Mouse (Mus musculus): Measurements from ENCODE around the gene Tmem203.
"Not testable (repeated sequence)": the region's sequence is repeated elsewhere in the genome, so short reads cannot be mapped to it uniquely, and the experiment has no call there.

The Tmem203 gene

GRCm38 (mm10) chr2:25234050-25234449 is 21.2 kb upstream of the Tmem203 start, which contains the start of gene Slc34a3:
TSS of gene Slc34a3 (minus strand) at chr2:25234364.
- DNase-seq (ENCODE audit: low spot score in 2 of 2), result no peak

DNA sequence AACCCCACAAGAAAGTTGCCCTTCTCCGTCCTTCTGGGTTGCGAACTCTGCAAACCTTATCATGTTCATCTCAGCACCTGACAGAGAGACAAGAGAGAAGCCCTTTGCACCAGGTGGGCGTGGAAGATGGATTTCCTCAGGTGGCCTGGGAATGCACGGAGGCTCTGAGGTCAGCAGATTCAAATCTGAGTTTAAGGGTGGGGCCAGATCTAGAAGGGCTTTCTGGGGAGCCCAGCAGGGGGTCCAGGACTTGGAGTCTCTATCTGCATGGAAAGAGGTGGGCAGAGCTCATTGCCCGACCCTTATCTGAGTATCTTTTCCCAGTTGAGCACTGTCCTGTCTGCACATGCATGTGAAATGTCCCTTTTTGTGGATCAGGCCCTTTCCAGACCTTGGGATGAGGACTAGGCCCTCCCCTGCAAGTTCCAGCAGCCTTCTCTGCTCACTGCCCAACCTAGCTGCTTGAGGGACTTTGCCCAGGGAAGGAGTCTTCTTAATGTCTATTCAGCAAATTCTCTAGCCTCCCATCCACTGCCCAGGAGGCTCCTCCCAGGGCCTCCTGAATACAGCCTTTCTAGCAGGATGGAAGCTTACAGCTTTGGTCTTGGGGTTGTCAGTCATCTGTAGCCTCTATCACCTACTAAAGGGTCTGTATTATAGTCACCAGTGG is 20.6 kb upstream of the Tmem203 start:
- no peak for DNase-seq (ENCODE audit: low spot score in 2 of 2)

DNA sequence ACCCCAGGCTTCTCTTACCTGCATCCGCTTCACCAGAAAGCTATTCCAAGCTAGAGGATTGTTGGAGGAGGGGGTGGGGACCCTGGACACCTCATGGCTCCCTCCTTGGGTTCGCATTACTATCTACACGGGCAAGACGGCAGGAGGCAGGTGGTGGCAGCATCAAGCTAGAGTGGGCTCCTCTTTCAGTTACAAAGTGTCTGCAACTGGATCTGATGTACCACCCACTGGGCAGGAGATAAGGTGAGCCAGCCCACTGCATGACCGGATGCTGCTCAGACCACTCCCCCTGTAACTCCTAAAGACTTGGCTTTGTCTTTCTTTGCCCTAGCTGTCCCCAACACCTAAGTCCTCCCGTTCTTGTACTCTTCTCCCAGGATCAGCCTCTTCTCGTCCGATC is 18.6 kb upstream of the Tmem203 start, which contains the start of gene Rnf224:
Gene Rnf224 (minus strand): TSS at position 174 of the 400 bp plus-strand sequence.
- DNase-seq (ENCODE audit: low spot score in 2 of 2), result no peak

DNA sequence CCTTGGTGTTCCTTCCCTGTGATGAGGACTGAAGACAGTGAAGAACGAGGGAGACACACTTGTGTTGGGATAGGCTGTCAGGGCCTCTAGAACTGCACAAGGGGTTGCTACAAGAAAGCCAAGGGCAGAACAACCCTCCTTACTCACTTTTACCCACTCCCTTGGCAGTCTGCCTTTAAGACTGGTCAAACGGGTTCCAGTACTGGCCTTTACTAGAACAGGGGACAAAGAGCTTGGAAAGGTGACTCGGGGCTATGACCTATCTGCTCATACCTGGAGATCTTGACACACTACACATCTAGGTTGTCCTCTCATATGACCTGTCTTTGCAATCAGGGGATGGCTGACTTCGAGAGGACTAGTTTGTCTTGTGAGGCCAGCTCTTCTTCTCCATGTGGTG is 17.7 kb upstream of the Tmem203 start:
- DNase-seq (ENCODE audit: low spot score in 2 of 2), result no peak

- DNase-seq (ENCODE audit: low spot score in 2 of 2), result no peak
These were observed 17.1 kb upstream of the Tmem203 start for GRCm38 (mm10) chr2:25238106-25238505.

DNA sequence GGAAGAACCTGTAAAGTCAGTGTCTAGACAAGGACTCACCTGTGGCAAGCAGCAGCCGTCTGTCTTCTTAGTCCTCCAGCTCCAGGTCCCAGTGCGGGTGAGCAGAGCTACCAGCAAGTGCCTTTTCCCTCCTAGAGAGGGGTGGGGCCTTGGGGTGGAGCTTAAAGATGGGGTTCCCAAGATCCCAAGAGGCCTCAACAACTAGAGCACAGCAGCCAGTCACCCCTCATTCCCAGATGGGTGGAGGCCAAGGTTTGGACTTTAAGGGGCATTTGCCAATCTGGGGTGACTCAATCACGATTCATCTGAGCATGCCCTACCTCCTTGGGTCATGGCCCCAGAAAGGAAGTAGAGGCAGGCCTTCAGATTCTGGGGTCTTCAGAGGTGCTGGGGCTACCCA is 15.5 kb upstream of the Tmem203 start:
- no peak for DNase-seq (ENCODE audit: low spot score in 2 of 2)

- no peak for DNase-seq (ENCODE audit: low spot score in 2 of 2)
These were observed 14.9 kb upstream of the Tmem203 start for GRCm38 (mm10) chr2:25240310-25240709.

- peak in 1 of 2 experiments; percentile 52 for DNase-seq (ENCODE audit: low spot score in 2 of 2)
These were observed 14.4 kb upstream of the Tmem203 start for GRCm38 (mm10) chr2:25240723-25241437.

- DNase-seq (ENCODE audit: low spot score in 2 of 2), result no peak
These were observed 13.8 kb upstream of the Tmem203 start for GRCm38 (mm10) chr2:25241438-25241775.

DNA sequence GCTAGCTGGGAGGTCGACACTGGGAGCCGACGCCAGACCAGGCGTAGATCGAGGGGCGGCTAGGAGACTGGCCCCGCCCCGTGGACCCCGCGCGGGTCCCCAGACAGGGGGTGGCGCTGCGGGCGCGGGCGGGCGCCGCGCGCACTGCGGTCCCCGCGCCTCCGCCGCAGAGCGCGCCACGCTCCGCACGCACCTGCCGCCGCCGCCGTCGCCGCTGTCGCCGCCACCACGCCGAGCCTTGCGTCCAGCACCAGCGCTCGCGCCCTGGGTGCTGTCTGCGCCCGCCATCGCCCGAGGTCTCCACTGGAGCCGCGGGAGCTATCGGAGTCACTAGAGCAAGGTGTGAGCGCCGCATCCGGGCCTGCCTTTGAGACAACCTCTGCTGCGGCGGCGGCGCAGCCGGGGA is 13.1 kb upstream of the Tmem203 start, which contains the start of the genes Rnf208 and Cysrt1:
Gene Rnf208 (plus strand): TSS at position 155 of the 406 bp plus-strand sequence.
Gene Cysrt1 (minus strand): TSS at position 352 of the 406 bp plus-strand sequence.
- DNase-seq (ENCODE audit: low spot score in 2 of 2), result no peak

GRCm38 (mm10) chr2:25243342-25243741 is 11.9 kb upstream of the Tmem203 start:
- DNase-seq (ENCODE audit: low spot score in 2 of 2), result no peak

- DNase-seq (ENCODE audit: low spot score in 2 of 2), result no peak
These were observed 11.1 kb upstream of the Tmem203 start for GRCm38 (mm10) chr2:25244144-25244543.

DNA sequence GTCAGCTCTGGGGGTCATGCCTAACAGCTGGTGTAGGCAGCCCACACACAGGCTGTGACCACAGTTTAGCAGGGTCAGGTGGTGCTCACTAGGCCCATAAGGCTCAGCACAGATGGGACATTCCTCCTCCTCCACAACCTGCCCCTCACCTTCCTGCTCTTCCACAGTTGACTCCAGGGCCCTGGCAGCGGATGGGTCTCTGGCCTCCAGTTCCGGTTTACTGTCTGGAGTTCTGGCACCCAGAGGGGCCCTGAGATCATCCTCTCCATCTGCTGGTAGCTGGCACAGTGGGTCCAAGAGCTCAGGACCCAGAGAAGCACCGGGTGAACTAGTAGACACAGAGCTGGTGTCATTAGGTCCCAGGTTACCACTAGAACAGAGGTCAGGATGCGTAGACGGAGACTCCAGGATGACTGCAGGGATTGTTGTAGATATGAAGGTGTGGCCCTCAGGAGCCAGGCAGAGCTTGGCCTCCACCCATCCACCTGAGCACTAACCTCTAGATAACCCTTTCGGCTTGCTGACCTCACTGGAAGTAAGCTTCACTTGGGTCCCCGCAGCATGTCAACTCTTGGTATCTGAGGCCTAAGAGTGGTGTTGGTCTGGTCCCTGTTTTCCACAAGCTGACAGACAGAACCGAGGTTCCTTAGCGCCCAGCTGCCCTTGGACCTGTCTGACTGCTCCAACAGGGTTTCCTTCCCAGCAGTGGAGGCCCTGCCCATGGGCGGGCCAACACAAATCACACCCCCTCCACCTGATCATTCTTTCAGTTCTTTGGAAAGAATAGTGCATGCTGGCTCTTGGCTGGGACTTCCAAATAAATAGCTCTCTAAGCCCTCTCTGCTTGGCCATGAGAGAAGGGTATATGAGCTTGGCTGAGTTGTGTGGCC is 8.8 kb upstream of the Tmem203 start, which contains the start of gene AL732309.1:
Gene AL732309.1 (minus strand): TSS at position 681 of the 890 bp plus-strand sequence.
- no peak for DNase-seq (ENCODE audit: low spot score in 2 of 2)

GRCm38 (mm10) chr2:25252331-25252730 is 2.9 kb upstream of the Tmem203 start:
- DNase-seq (ENCODE audit: low spot score in 2 of 2), result no peak

GRCm38 (mm10) chr2:25256443-25257109 is 1.3 kb downstream of the Tmem203 start:
- DNase-seq (ENCODE audit: low spot score in 2 of 2), result peak; percentile 68 to 81

GRCm38 (mm10) chr2:25257250-25257649 is 2.0 kb downstream of the Tmem203 start:
- not testable (repeated sequence) for DNase-seq (ENCODE audit: low spot score in 2 of 2)

DNA sequence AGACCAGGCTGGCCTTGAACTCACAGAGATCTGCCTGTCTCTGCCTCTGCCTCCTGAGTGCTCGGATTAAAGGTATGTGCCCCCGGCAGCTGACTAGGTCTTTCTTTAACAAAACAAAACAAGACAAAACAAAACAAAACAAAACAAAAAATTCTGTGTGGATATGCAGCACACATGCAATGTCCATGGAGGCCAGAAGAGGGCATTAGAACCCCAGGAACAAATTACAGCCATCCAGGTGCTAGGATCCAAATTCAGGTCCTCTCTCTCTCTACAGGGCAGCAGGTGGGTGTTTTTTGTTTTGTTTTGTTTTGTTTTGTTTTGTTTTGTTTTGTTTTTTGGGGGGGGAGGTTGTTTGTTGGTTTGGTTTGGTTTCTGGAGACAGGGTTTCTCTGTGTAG is 3.6 kb downstream of the Tmem203 start:
- no peak for DNase-seq (ENCODE audit: low spot score in 2 of 2)

- DNase-seq (ENCODE audit: low spot score in 2 of 2), result no peak
These were observed 6.6 kb downstream of the Tmem203 start for GRCm38 (mm10) chr2:25261870-25262269.

DNA sequence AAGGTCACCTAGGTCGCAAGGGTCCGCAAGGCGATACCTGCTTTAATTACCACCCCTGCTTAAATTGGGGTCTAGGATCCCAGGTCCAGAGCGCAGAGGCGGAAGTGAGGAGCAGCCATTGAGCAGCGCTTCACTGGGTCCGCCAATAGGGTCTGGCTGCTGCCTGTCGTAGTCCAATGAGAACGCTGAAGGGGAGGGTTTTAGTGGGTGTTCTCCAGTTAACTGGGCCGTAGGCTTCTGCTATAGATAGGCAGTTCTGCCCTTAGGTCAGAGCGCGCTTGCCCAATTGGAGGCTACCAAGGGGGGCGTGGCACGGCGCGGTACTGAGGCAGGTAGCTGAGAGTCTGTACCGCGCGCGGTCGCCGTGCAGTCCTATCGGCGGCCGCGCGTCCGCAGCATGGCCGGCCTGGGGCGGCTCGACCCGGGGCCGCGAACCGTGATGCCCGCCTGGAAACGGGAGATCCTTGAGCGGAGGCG is 7.1 kb downstream of the Tmem203 start, which contains the start of gene Tprn:
Gene Tprn (plus strand): TSS at position 328 of the 477 bp plus-strand sequence.
- DNase-seq (ENCODE audit: low spot score in 2 of 2), result peak; percentile 96

DNA sequence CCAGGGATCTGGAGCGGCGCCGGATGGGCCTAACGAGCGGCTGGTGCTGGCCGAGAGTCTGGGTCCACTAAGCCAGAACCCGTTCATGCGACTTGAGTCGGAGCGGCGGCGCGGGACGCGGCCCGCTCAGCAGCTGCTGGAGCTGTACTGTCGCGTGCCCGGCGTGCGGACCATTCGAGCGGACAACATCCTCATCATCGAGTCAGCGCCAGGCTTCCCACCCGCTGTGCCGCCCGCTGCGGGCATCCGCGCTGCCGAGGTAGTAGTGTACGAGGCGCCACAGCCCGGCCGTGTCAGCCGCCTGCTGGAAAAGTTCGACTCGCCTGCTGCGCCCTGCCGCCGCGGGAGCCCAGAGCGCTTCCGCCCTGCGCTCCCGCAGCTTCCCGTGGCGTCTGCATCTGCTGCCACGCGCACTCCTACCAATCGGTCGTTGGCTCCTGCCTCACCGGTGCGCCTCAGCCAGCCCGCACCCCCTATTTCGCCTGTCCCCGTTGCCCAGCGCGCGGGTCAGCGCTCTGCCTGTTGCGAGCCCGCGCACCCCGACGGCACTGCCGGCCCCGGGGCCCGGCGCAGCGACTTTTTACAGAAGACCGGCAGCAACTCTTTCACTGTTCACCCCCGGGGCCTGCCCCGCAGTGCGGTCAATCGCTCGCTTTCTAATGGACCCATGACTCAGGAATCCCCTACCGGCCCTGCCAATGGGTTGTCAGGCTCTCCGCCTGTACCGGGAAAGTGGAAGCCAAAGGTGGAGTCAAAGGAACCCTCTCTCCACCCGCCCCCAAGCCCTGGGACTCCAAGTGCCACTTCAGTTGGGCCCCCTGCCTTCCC is 7.8 kb downstream of the Tmem203 start:
- DNase-seq (ENCODE audit: low spot score in 2 of 2), result peak; percentile 59 to 81

Measured in spleen, postnatal 4 days (tissue).